Mouse (Mus musculus): ENCODE measurements around the gene Olfr223.
"Not testable (repeated sequence)": the region's sequence is repeated elsewhere in the genome, so short reads cannot be mapped to it uniquely, and the experiment has no call there.

Gene Olfr223

GRCm38 (mm10) chr11:59593189-59593588 is at the start of gene Olfr223:
TSS of gene Olfr223 (minus strand) at chr11:59593289.
- DNase-seq (ENCODE audit: low read depth, low spot score) = no peak

GRCm38 (mm10) chr11:59642420-59642819 is 49.3 kb upstream of the Olfr223 start:
- DNase-seq (ENCODE audit: low read depth, low spot score) = no peak

GRCm38 (mm10) chr11:59641227-59641626 is 48.1 kb upstream of the Olfr223 start:
- no peak for DNase-seq (ENCODE audit: low read depth, low spot score)

- no peak for DNase-seq (ENCODE audit: low read depth, low spot score)
Measured at GRCm38 (mm10) chr11:59639957-59640643, 47.0 kb upstream of the Olfr223 start.

GRCm38 (mm10) chr11:59636695-59637414 is 43.8 kb upstream of the Olfr223 start:
- DNase-seq (ENCODE audit: low read depth, low spot score) = no peak

GRCm38 (mm10) chr11:59635821-59636694 is 43.0 kb upstream of the Olfr223 start:
- no peak for DNase-seq (ENCODE audit: low read depth, low spot score)

- DNase-seq (ENCODE audit: low read depth, low spot score) = no peak
Measured at GRCm38 (mm10) chr11:59635251-59635795, 42.2 kb upstream of the Olfr223 start.

- DNase-seq (ENCODE audit: low read depth, low spot score) = no peak
Measured at GRCm38 (mm10) chr11:59634001-59634660, 41.0 kb upstream of the Olfr223 start.

GRCm38 (mm10) chr11:59633037-59633436 is 39.9 kb upstream of the Olfr223 start:
- peak; percentile 78 for DNase-seq (ENCODE audit: low read depth, low spot score)

GRCm38 (mm10) chr11:59631980-59632379 is 38.9 kb upstream of the Olfr223 start:
- no peak for DNase-seq (ENCODE audit: low read depth, low spot score)

GRCm38 (mm10) chr11:59629871-59630270 is 36.8 kb upstream of the Olfr223 start:
- DNase-seq (ENCODE audit: low read depth, low spot score) = no peak

GRCm38 (mm10) chr11:59628177-59628576 is 35.1 kb upstream of the Olfr223 start:
- DNase-seq (ENCODE audit: low read depth, low spot score) = no peak

GRCm38 (mm10) chr11:59626192-59626591 is 33.1 kb upstream of the Olfr223 start:
- DNase-seq (ENCODE audit: low read depth, low spot score) = no peak

- peak; percentile 48 for DNase-seq (ENCODE audit: low read depth, low spot score)
Measured at GRCm38 (mm10) chr11:59624017-59624630, 31.0 kb upstream of the Olfr223 start.

- DNase-seq (ENCODE audit: low read depth, low spot score) = no peak
Measured at GRCm38 (mm10) chr11:59622214-59622613, 29.1 kb upstream of the Olfr223 start.

GRCm38 (mm10) chr11:59616986-59617385 is 23.9 kb upstream of the Olfr223 start:
- DNase-seq (ENCODE audit: low read depth, low spot score) = not testable (repeated sequence)

GRCm38 (mm10) chr11:59614120-59614519 is 21.0 kb upstream of the Olfr223 start:
- peak; percentile 51 for DNase-seq (ENCODE audit: low read depth, low spot score)

GRCm38 (mm10) chr11:59611646-59612045 is 18.6 kb upstream of the Olfr223 start:
- DNase-seq (ENCODE audit: low read depth, low spot score) = no peak

GRCm38 (mm10) chr11:59602287-59602686 is 9.2 kb upstream of the Olfr223 start:
- no peak for DNase-seq (ENCODE audit: low read depth, low spot score)

- peak; percentile 16 for DNase-seq (ENCODE audit: low read depth, low spot score)
Measured at GRCm38 (mm10) chr11:59600872-59601271, 7.8 kb upstream of the Olfr223 start.

GRCm38 (mm10) chr11:59599211-59599610 is 6.1 kb upstream of the Olfr223 start:
- no peak for DNase-seq (ENCODE audit: low read depth, low spot score)
